Mouse (Mus musculus): ENCODE measurements around the gene Olfr196.
"Not testable (repeated sequence)": the region's sequence is repeated elsewhere in the genome, so short reads cannot be mapped to it uniquely, and the experiment has no call there.

Olfr196 gene

GRCm38 (mm10) chr16:59170354-59170753, at the start of gene Olfr196:
Gene Olfr196 (minus strand): TSS chr16:59170454.
- no peak for DNase-seq

GRCm38 (mm10) chr16:59219667-59220066, 49.4 kb upstream of the Olfr196 start, which contains the start of gene Olfr199:
Gene Olfr199 (minus strand): TSS chr16:59219767.
- DNase-seq: not testable (repeated sequence)

GRCm38 (mm10) chr16:59217861-59218260, 47.6 kb upstream of the Olfr196 start:
- not testable (repeated sequence) for DNase-seq

GRCm38 (mm10) chr16:59203433-59203832, 33.2 kb upstream of the Olfr196 start, which contains the start of gene Olfr198:
Gene Olfr198 (minus strand): TSS chr16:59203533.
- DNase-seq: not testable (repeated sequence)

- no peak for DNase-seq
These were observed 18.3 kb downstream of the Olfr196 start for GRCm38 (mm10) chr16:59151996-59152395.

- no peak for DNase-seq
These were observed 23.5 kb downstream of the Olfr196 start, which contains the start of gene Olfr195 for GRCm38 (mm10) chr16:59146746-59147145. Gene Olfr195 (plus strand): TSS chr16:59147046.

- DNase-seq: no peak
These were observed 29.1 kb downstream of the Olfr196 start for GRCm38 (mm10) chr16:59141105-59141504.

- no peak for DNase-seq
These were observed 39.5 kb downstream of the Olfr196 start for GRCm38 (mm10) chr16:59130740-59131139.

GRCm38 (mm10) chr16:59120969-59121368, 49.3 kb downstream of the Olfr196 start, which contains the start of gene Olfr194:
Gene Olfr194 (minus strand): TSS chr16:59121069.
- DNase-seq: no peak

All from thymus, postnatal 14 days (tissue).